Mouse (Mus musculus) c-Kit-positive CD71-negative TER-119-negative erythroid progenitor cells, embryonic 14.5 days (primary cell): ENCODE results near the gene Slc25a48.

ENCODE experiments used
- DNase-seq: peaks from one replicate; pipeline ENCODE4 v3.0.0-alpha.2; 2013; ENCODE audit warnings: low read depth

The Slc25a48 gene

GRCm38 (mm10) chr13:56449239-56450030 lies 11.3 kb downstream of the Slc25a48 start:
- DNase-seq, result no peak

- DNase-seq, result no peak
Observed at GRCm38 (mm10) chr13:56450035-56450434, 11.9 kb downstream of the Slc25a48 start.

GRCm38 (mm10) chr13:56458001-56458400 lies 19.8 kb downstream of the Slc25a48 start:
- no peak for DNase-seq

GRCm38 (mm10) chr13:56461460-56461859 lies 23.3 kb downstream of the Slc25a48 start:
- no peak for DNase-seq

GRCm38 (mm10) chr13:56462791-56463190 lies 24.6 kb downstream of the Slc25a48 start:
- DNase-seq, result no peak

GRCm38 (mm10) chr13:56463261-56463660 lies 25.1 kb downstream of the Slc25a48 start:
- no peak for DNase-seq

- DNase-seq, result no peak
Observed at GRCm38 (mm10) chr13:56463750-56464149, 25.6 kb downstream of the Slc25a48 start.

- DNase-seq, result no peak
Observed at GRCm38 (mm10) chr13:56467786-56468185, 29.6 kb downstream of the Slc25a48 start.

- no peak for DNase-seq
Observed at GRCm38 (mm10) chr13:56468536-56468935, 30.4 kb downstream of the Slc25a48 start.

GRCm38 (mm10) chr13:56471211-56471610 lies 33.1 kb downstream of the Slc25a48 start:
- DNase-seq, result no peak

GRCm38 (mm10) chr13:56471951-56472350 lies 33.8 kb downstream of the Slc25a48 start:
- DNase-seq, result no peak

- no peak for DNase-seq
Observed at GRCm38 (mm10) chr13:56472661-56473060, 34.5 kb downstream of the Slc25a48 start.

GRCm38 (mm10) chr13:56475363-56475762 lies 37.2 kb downstream of the Slc25a48 start:
- no peak for DNase-seq

GRCm38 (mm10) chr13:56476790-56477189 lies 38.6 kb downstream of the Slc25a48 start:
- peak; percentile 24 for DNase-seq

GRCm38 (mm10) chr13:56477271-56477670 lies 39.1 kb downstream of the Slc25a48 start:
- DNase-seq, result no peak

- no peak for DNase-seq
Observed at GRCm38 (mm10) chr13:56478027-56478426, 39.9 kb downstream of the Slc25a48 start.

GRCm38 (mm10) chr13:56482146-56482545 lies 44.0 kb downstream of the Slc25a48 start, which contains the start of gene Il9:
Gene Il9 (minus strand): TSS chr13:56482246.
- no peak for DNase-seq

- no peak for DNase-seq
Observed at GRCm38 (mm10) chr13:56488012-56488411, 49.9 kb downstream of the Slc25a48 start.

- DNase-seq, result no peak
Observed at GRCm38 (mm10) chr13:56494440-56494839, 56.3 kb downstream of the Slc25a48 start.

GRCm38 (mm10) chr13:56500132-56500531 lies 62.0 kb downstream of the Slc25a48 start:
- no peak for DNase-seq

GRCm38 (mm10) chr13:56500636-56501035 lies 62.5 kb downstream of the Slc25a48 start:
- no peak for DNase-seq

GRCm38 (mm10) chr13:56501866-56502420 lies 63.8 kb downstream of the Slc25a48 start:
- DNase-seq, result no peak

- no peak for DNase-seq
Observed at GRCm38 (mm10) chr13:56506871-56507496, 68.8 kb downstream of the Slc25a48 start.
